Mouse (Mus musculus): Measurements from ENCODE around the gene Exoc4. TPM values are rescaled to one million over a fixed set of nuclear protein-coding genes. Genes with fewer than 3 reads are reported as not detected.

Gene Exoc4
- polyA plus RNA-seq, 1 experiment from 2014 or later, result 40.2 TPM

- 78% methylated on average over 10 of the region's 10 CpGs for WGBS
- Histone ChIP-seq H3K36me3 (ENCODE audit: control insufficient read depth, insufficient read depth, low read length) (no peaks in the 10 kb centered on the region), H3K27me3 (ENCODE audit: control insufficient read depth, insufficient read depth, low read length) (no peaks in the 10 kb centered on the region), H3K9me3 (ENCODE audit: control insufficient read depth, low read depth, low read length) (no peaks in the 10 kb centered on the region), H3K4me1 (ENCODE audit: control insufficient read depth, insufficient read depth, low read length) (no peaks in the 10 kb centered on the region), H3K27ac (ENCODE audit: low read length) (no peak overlapping the region), H3K4me3 (ENCODE audit: low read depth, low read length) (no peak overlapping the region), H3K9ac (replicated peaks; ENCODE audit: low read depth, low read length) (no peak overlapping the region), H3K4me2 (replicated peaks; ENCODE audit: low read depth, low read length) (no peak overlapping the region)
- ATAC-seq (ENCODE audit: insufficient number of reproducible peaks, insufficient read depth, low FRiP score, low read depth), result no peak
Measured at GRCm38 (mm10) chr6:33976576-33976975, 727.7 kb downstream of the Exoc4 start.

DNA sequence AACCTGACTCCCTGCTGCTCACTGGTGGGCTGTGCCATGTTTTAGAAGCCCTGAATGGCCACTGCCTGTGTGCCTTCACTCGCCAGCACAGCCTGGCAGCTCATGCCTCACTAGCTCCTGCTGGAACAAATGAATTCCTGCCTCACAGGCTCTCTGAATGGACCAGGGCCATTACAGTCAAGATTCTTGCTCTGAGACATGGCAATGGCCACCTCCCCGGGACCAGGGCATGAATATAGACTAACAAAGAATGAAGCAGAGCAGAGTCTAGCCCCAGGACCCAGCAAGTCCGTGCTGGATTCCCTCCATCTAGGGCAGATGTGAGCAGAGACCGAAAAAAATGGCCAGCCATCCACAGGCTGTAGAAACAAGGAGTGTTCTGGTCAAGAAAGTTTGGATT is 728.6 kb downstream of the Exoc4 start:
- no peaks in the 10 kb centered on the region for H3K27me3 ChIP-seq (ENCODE audit: control insufficient read depth, insufficient read depth, low read length)
- H3K9me3 ChIP-seq (ENCODE audit: control insufficient read depth, low read depth, low read length), result no peaks in the 10 kb centered on the region
- H3K4me1 ChIP-seq (ENCODE audit: control insufficient read depth, insufficient read depth, low read length), result no peaks in the 10 kb centered on the region
- H3K4me2 ChIP-seq (replicated peaks; ENCODE audit: low read depth, low read length), result no peak overlapping the region
- 88% methylated on average over 4 of the region's 4 CpGs for WGBS
- no peaks in the 10 kb centered on the region for H3K36me3 ChIP-seq (ENCODE audit: control insufficient read depth, insufficient read depth, low read length)
- ATAC-seq (ENCODE audit: insufficient number of reproducible peaks, insufficient read depth, low FRiP score, low read depth), result no peak
- H3K9ac ChIP-seq (replicated peaks; ENCODE audit: low read depth, low read length), result no peak overlapping the region
- H3K27ac ChIP-seq (ENCODE audit: low read length), result no peak overlapping the region
- no peak overlapping the region for H3K4me3 ChIP-seq (ENCODE audit: low read depth, low read length)

DNA sequence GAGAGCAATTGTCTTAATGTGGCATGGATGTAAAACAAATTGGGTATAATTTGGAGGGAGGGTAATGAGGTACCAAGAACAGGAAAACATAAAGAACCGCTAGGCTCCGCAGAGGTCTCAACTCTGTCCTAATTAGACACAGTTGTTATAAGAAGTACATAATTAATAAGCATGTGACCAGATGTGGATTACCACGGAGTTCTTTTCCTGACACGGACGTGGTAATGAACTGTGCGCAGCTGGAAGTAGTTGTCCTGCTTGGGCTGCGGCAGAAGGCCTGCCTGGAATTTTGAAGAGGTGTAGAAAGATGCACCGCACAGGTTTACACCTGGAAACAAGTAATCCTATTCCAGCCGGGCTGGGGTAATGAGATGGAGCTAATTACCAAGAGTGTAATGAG is 729.0 kb downstream of the Exoc4 start:
- Histone ChIP-seq H3K9me3 (ENCODE audit: control insufficient read depth, low read depth, low read length) (no peaks in the 10 kb centered on the region), H3K4me1 (ENCODE audit: control insufficient read depth, insufficient read depth, low read length) (no peaks in the 10 kb centered on the region), H3K4me2 (replicated peaks; ENCODE audit: low read depth, low read length) (no peak overlapping the region), H3K4me3 (ENCODE audit: low read depth, low read length) (no peak overlapping the region), H3K27ac (ENCODE audit: low read length) (no peak overlapping the region), H3K36me3 (ENCODE audit: control insufficient read depth, insufficient read depth, low read length) (no peaks in the 10 kb centered on the region), H3K9ac (replicated peaks; ENCODE audit: low read depth, low read length) (no peak overlapping the region), H3K27me3 (ENCODE audit: control insufficient read depth, insufficient read depth, low read length) (no peaks in the 10 kb centered on the region)
- ATAC-seq (ENCODE audit: insufficient number of reproducible peaks, insufficient read depth, low FRiP score, low read depth), result no peak
- WGBS, result 83% methylated on average over 9 of the region's 9 CpGs

DNA sequence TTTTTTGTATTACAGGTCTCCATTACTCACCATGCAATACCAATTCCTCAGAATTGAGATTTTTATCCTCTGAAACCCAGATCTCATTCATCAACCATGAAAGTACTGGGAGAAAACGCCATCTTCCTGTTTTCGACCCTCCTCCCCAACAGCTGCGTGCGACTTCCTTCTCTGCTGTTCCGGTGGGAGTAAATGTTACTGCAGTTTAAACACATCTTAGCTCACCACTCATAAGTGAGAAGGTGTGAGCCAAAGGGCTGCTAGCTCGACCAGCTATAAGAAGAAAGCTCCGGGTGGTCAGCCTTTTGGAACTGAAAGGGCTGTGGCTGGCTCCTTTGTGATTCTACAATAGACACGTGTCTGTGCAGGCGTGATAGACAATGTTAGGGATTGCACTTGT is 733.8 kb downstream of the Exoc4 start:
- WGBS, result 79% methylated on average over 9 of the region's 9 CpGs
- Histone ChIP-seq H3K27me3 (ENCODE audit: control insufficient read depth, insufficient read depth, low read length) (no peaks in the 10 kb centered on the region), H3K27ac (ENCODE audit: low read length) (no peak overlapping the region), H3K4me2 (replicated peaks; ENCODE audit: low read depth, low read length) (no peak overlapping the region), H3K4me1 (ENCODE audit: control insufficient read depth, insufficient read depth, low read length) (no peaks in the 10 kb centered on the region), H3K9ac (replicated peaks; ENCODE audit: low read depth, low read length) (no peak overlapping the region), H3K4me3 (ENCODE audit: low read depth, low read length) (no peak overlapping the region), H3K9me3 (ENCODE audit: control insufficient read depth, low read depth, low read length) (no peaks in the 10 kb centered on the region), H3K36me3 (ENCODE audit: control insufficient read depth, insufficient read depth, low read length) (no peaks in the 10 kb centered on the region)
- no peak for ATAC-seq (ENCODE audit: insufficient number of reproducible peaks, insufficient read depth, low FRiP score, low read depth)

- H3K36me3 ChIP-seq (ENCODE audit: control insufficient read depth, insufficient read depth, low read length), result no peaks in the 10 kb centered on the region
- no peak overlapping the region for H3K9ac ChIP-seq (replicated peaks; ENCODE audit: low read depth, low read length)
- H3K27me3 ChIP-seq (ENCODE audit: control insufficient read depth, insufficient read depth, low read length), result no peaks in the 10 kb centered on the region
- no peak overlapping the region for H3K27ac ChIP-seq (ENCODE audit: low read length)
- no peaks in the 10 kb centered on the region for H3K4me1 ChIP-seq (ENCODE audit: control insufficient read depth, insufficient read depth, low read length)
- WGBS, result 78% methylated on average over 5 of the region's 5 CpGs
- H3K4me3 ChIP-seq (ENCODE audit: low read depth, low read length), result no peak overlapping the region
- H3K9me3 ChIP-seq (ENCODE audit: control insufficient read depth, low read depth, low read length), result no peaks in the 10 kb centered on the region
- H3K4me2 ChIP-seq (replicated peaks; ENCODE audit: low read depth, low read length), result no peak overlapping the region
- ATAC-seq (ENCODE audit: insufficient number of reproducible peaks, insufficient read depth, low FRiP score, low read depth), result no peak
Measured at GRCm38 (mm10) chr6:33987132-33987531, 738.2 kb downstream of the Exoc4 start.

GRCm38 (mm10) chr6:33992213-33993034 is 743.5 kb downstream of the Exoc4 start:
- WGBS, result 57% methylated on average over 24 of the region's 24 CpGs
- H3K4me1 ChIP-seq (ENCODE audit: control insufficient read depth, insufficient read depth, low read length), result no peaks in the 10 kb centered on the region
- ATAC-seq (ENCODE audit: insufficient number of reproducible peaks, insufficient read depth, low FRiP score, low read depth), result no peak
- H3K9me3 ChIP-seq (ENCODE audit: control insufficient read depth, low read depth, low read length), result no peaks in the 10 kb centered on the region
- H3K27me3 ChIP-seq (ENCODE audit: control insufficient read depth, insufficient read depth, low read length), result no peaks in the 10 kb centered on the region
- no peak overlapping the region for H3K4me3 ChIP-seq (ENCODE audit: low read depth, low read length)
- H3K4me2 ChIP-seq (replicated peaks; ENCODE audit: low read depth, low read length), result no peak overlapping the region
- no peak overlapping the region for H3K9ac ChIP-seq (replicated peaks; ENCODE audit: low read depth, low read length)
- no peaks in the 10 kb centered on the region for H3K36me3 ChIP-seq (ENCODE audit: control insufficient read depth, insufficient read depth, low read length)
- no peak overlapping the region for H3K27ac ChIP-seq (ENCODE audit: low read length)

GRCm38 (mm10) chr6:33993842-33994241 is 745.0 kb downstream of the Exoc4 start:
- no peaks in the 10 kb centered on the region for H3K27me3 ChIP-seq (ENCODE audit: control insufficient read depth, insufficient read depth, low read length)
- no peak overlapping the region for H3K27ac ChIP-seq (ENCODE audit: low read length)
- 37% methylated on average over 6 of the region's 6 CpGs for WGBS
- no peak overlapping the region for H3K9ac ChIP-seq (replicated peaks; ENCODE audit: low read depth, low read length)
- no peaks in the 10 kb centered on the region for H3K36me3 ChIP-seq (ENCODE audit: control insufficient read depth, insufficient read depth, low read length)
- H3K4me3 ChIP-seq (ENCODE audit: low read depth, low read length), result no peak overlapping the region
- no peak for ATAC-seq (ENCODE audit: insufficient number of reproducible peaks, insufficient read depth, low FRiP score, low read depth)
- no peaks in the 10 kb centered on the region for H3K9me3 ChIP-seq (ENCODE audit: control insufficient read depth, low read depth, low read length)
- H3K4me1 ChIP-seq (ENCODE audit: control insufficient read depth, insufficient read depth, low read length), result no peaks in the 10 kb centered on the region
- no peak overlapping the region for H3K4me2 ChIP-seq (replicated peaks; ENCODE audit: low read depth, low read length)

DNA sequence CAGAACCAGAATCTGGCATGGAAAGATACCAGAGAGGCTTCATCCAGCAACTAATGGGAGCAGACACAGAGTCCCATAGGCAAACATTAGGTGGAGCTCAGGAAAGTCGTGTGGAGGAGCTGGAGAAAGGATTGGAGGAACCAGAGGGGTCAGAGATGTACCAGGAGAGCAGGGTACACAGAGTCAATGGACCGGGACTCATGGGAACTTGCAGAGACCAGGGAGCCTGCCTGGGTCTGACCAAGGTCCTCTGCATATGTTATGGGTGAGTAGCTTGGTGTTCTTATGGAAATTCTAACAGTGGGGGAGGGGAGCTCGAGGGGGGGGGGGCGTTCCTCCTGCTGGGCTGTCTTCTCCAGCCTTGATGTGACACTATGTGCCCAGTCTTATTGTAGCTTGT is 749.7 kb downstream of the Exoc4 start:
- Histone ChIP-seq H3K36me3 (ENCODE audit: control insufficient read depth, insufficient read depth, low read length) (no peaks in the 10 kb centered on the region), H3K4me1 (ENCODE audit: control insufficient read depth, insufficient read depth, low read length) (no peaks in the 10 kb centered on the region), H3K27me3 (ENCODE audit: control insufficient read depth, insufficient read depth, low read length) (no peaks in the 10 kb centered on the region), H3K9ac (replicated peaks; ENCODE audit: low read depth, low read length) (no peak overlapping the region), H3K27ac (ENCODE audit: low read length) (no peak overlapping the region), H3K4me2 (replicated peaks; ENCODE audit: low read depth, low read length) (no peak overlapping the region), H3K9me3 (ENCODE audit: control insufficient read depth, low read depth, low read length) (no peaks in the 10 kb centered on the region), H3K4me3 (ENCODE audit: low read depth, low read length) (no peak overlapping the region)
- 34% methylated on average over 4 of the region's 4 CpGs for WGBS
- no peak for ATAC-seq (ENCODE audit: insufficient number of reproducible peaks, insufficient read depth, low FRiP score, low read depth)

DNA sequence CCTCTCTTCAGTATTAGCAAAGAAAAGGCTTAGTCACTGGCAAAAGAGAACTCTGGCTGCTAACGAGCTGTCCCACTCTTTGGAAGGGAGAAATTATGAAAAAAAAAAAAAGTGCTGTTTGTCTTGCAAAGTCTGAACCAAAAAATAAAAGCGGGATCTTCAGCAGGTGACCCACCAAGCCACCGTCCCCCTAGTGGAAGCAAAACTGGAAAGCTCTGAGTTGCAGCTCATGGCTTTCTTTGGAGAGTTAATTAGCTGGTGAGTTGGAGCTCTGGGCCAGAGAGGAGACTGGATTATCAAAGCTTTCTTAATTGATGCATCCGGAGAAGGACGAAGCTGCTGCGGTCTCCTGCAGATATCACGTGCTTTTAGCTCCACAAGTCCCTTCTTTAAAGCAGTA is 750.6 kb downstream of the Exoc4 start:
- H3K27ac ChIP-seq (ENCODE audit: low read length), result no peak overlapping the region
- H3K4me2 ChIP-seq (replicated peaks; ENCODE audit: low read depth, low read length), result no peak overlapping the region
- no peaks in the 10 kb centered on the region for H3K4me1 ChIP-seq (ENCODE audit: control insufficient read depth, insufficient read depth, low read length)
- no peaks in the 10 kb centered on the region for H3K27me3 ChIP-seq (ENCODE audit: control insufficient read depth, insufficient read depth, low read length)
- H3K4me3 ChIP-seq (ENCODE audit: low read depth, low read length), result no peak overlapping the region
- ATAC-seq (ENCODE audit: insufficient number of reproducible peaks, insufficient read depth, low FRiP score, low read depth), result no peak
- H3K36me3 ChIP-seq (ENCODE audit: control insufficient read depth, insufficient read depth, low read length), result no peaks in the 10 kb centered on the region
- 33% methylated on average over 7 of the region's 7 CpGs for WGBS
- no peaks in the 10 kb centered on the region for H3K9me3 ChIP-seq (ENCODE audit: control insufficient read depth, low read depth, low read length)
- no peak overlapping the region for H3K9ac ChIP-seq (replicated peaks; ENCODE audit: low read depth, low read length)
